ENCODE assay signal across 4 mouse cellular contexts in the genomic region with DNA sequence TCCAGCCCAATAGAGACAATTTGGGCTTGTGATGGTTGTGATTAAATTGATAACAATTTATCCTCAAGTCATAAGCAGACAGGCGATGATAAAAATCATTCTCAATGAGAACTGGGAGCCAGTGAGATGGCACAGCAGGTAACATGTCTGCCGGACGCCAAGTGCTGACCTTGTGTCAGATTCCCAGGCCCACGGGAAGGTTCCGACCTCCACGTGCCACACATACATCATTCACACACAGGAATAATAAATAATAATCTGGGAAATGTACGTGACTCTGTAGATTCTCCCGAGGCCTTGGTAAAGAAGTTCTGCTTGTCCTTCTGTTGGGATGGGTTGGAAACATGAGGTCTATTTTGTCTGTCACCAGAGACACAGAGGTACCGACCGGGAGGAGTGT.
"Had no signal": no experiment of that assay in that cellular context is flagged by ENCODE, and none has a peak within 500 bp of the region (broad histone marks: within the 10 kb centered on the region; RNA-seq: fewer than 3 reads in every experiment).

No protein-coding gene starts in this region.

- H3K9me3 ChIP-seq: neural tube, embryonic 12.5 days; neural tube, embryonic 13.5 days; stomach, embryonic 15.5 days had no signal

- H3K4me2 ChIP-seq: neural tube, embryonic 12.5 days; neural tube, embryonic 13.5 days; stomach, embryonic 15.5 days had no signal

- H3K27me3 ChIP-seq: neural tube, embryonic 12.5 days; neural tube, embryonic 13.5 days; stomach, embryonic 15.5 days had no signal

- H3K27ac ChIP-seq: neural tube, embryonic 12.5 days; neural tube, embryonic 13.5 days; stomach, embryonic 15.5 days; stomach, postnatal 0 days had no signal

- H3K4me3 ChIP-seq: neural tube, embryonic 12.5 days; neural tube, embryonic 13.5 days; stomach, embryonic 15.5 days had no signal

- H3K9ac ChIP-seq: neural tube, embryonic 12.5 days; neural tube, embryonic 13.5 days; stomach, embryonic 15.5 days had no signal

- H3K4me1 ChIP-seq: neural tube, embryonic 12.5 days; neural tube, embryonic 13.5 days; stomach, embryonic 15.5 days had no signal
